Mouse (Mus musculus) forebrain, embryonic 14.5 days (tissue): ENCODE data around the gene Eif4e2. TPM values are rescaled to one million over a fixed set of nuclear protein-coding genes. Genes with fewer than 3 reads are reported as not detected.

Experiments used
- ATAC-seq: fragments of 200-750 bp; cut with Nextera tagmentation; 2 replicates; pipeline ENCODE4 v1.8.0; 2017; ENCODE audit warnings: mild to moderate bottlenecking, moderate library complexity
- DNase-seq: peaks from one replicate; pipeline ENCODE4 v3.0.0-alpha.2; 2015; ENCODE audit warnings: low spot score
- H3K27ac ChIP-seq: fragments of 300-500 bp; sonication (generic); 2 replicates; pipeline ENCODE4 v1.5.1; 2014; ENCODE audit warnings: low read depth, mild to moderate bottlenecking, control low read depth, low read length, moderate library complexity
- H3K27me3 ChIP-seq: fragments of 300-500 bp; sonication (generic); replicated peaks from 2 replicates; pipeline ENCODE4 v1.6.1; 2014; ENCODE audit warnings: low read length, control low read depth, mixed read lengths; ENCODE audit not compliant: control insufficient read depth, insufficient read depth
- H3K36me3 ChIP-seq: fragments of 300-500 bp; sonication (generic); 2 replicates; pipeline ENCODE4 v1.6.1; 2014; ENCODE audit warnings: low read length, control low read depth; ENCODE audit not compliant: control insufficient read depth, insufficient read depth
- H3K4me1 ChIP-seq: fragments of 300-500 bp; sonication (generic); 2 replicates; pipeline ENCODE4 v1.6.1; 2014; ENCODE audit warnings: antibody characterized with exemption, low read length, control low read depth; ENCODE audit not compliant: control insufficient read depth, insufficient read depth
- H3K4me2 ChIP-seq: fragments of 300-500 bp; sonication (generic); 2 replicates; pipeline ENCODE4 v1.6.1; 2014; ENCODE audit warnings: mild to moderate bottlenecking, control low read depth, low read length
- H3K4me3 ChIP-seq: fragments of 300-500 bp; sonication (generic); 2 replicates; pipeline ENCODE4 v1.5.1; 2014; ENCODE audit warnings: low read depth, low read length, control low read depth
- H3K9ac ChIP-seq: fragments of 300-500 bp; sonication (generic); 2 replicates; pipeline ENCODE4 v1.6.1; 2014; ENCODE audit warnings: mild to moderate bottlenecking, low read length, control low read depth, moderate library complexity
- H3K9me3 ChIP-seq: fragments of 300-500 bp; sonication (generic); replicated peaks from 2 replicates; pipeline ENCODE4 v1.6.1; 2016; ENCODE audit warnings: low read length, control low read depth, mixed read lengths; ENCODE audit not compliant: control insufficient read depth
- WGBS: fragments of 180-500 bp; shearing (Covaris S2); extraction: QIAGEN DNeasy Blood & Tissue Kit; methylation state at CpG from one replicate; pipeline ENCODE4 v1.1.7; 2014; 5-methylcytosine and 5-hydroxymethylcytosine counted together
- polyA plus RNA-seq: library from polyadenylated mRNA; unstranded; fragments of >200 nt; fragmentation: Nextera tagmentation; extraction: Ambion mirVana; gene quantifications from 2 replicates; pipeline ENCODE4 v1.2.1, GENCODE M21; 2014

Gene Eif4e2
- polyA plus RNA-seq, 1 experiment from 2014 or later = 61.9 TPM

DNA sequence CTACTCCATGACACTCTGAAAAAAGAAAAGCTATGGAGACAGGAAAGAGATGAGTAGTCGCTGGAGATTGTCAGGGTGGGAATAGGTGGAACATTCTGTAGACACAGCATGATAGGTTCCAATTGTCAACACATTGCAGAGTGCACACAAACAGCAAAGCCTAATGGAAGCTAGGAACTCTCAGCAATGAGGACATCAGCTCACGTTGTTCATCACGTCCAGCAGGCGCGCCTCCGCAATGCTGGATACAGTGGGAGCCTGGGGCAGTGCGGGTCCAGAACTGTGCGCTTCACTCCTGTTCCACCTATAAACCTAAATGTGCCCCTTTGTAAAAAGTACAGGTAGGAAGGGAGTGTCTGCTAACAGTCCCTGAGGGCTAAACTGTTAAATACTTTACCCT, 29.3 kb downstream of the Eif4e2 start:
- Histone ChIP-seq H3K36me3 (peaks cover 19% of the 10 kb centered on the region), H3K9ac (no peak overlapping the region), H3K4me1 (no peaks in the 10 kb centered on the region), H3K4me3 (no peak overlapping the region), H3K27me3 (no peaks in the 10 kb centered on the region), H3K9me3 (no peaks in the 10 kb centered on the region), H3K4me2 (no peak overlapping the region), H3K27ac (no peak overlapping the region)
- no peak for DNase-seq
- WGBS = 91% methylated on average over 8 of the region's 8 CpGs
- ATAC-seq = no peak

DNA sequence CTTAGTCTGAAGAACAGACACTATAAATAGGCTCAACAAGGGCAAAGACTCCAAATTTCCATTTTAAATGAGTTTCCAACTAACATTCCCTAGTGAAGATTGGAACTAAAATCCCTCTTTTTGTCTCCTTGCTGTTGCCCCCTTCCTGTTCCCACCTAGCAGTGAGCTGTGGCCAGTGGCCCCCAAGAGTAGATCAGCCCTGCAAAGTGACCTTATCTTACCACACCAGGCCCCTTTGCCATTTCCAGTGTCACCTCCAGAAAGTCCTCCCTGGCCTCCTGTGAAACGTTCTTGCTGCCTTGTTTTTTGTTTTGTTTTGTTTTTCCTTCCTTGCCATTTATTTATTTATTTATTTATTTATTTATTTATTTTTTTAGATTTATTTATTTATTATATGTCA, 31.7 kb downstream of the Eif4e2 start:
- ATAC-seq = no peak
- 47% methylated on average over 1 of the region's 1 CpGs for WGBS

DNA sequence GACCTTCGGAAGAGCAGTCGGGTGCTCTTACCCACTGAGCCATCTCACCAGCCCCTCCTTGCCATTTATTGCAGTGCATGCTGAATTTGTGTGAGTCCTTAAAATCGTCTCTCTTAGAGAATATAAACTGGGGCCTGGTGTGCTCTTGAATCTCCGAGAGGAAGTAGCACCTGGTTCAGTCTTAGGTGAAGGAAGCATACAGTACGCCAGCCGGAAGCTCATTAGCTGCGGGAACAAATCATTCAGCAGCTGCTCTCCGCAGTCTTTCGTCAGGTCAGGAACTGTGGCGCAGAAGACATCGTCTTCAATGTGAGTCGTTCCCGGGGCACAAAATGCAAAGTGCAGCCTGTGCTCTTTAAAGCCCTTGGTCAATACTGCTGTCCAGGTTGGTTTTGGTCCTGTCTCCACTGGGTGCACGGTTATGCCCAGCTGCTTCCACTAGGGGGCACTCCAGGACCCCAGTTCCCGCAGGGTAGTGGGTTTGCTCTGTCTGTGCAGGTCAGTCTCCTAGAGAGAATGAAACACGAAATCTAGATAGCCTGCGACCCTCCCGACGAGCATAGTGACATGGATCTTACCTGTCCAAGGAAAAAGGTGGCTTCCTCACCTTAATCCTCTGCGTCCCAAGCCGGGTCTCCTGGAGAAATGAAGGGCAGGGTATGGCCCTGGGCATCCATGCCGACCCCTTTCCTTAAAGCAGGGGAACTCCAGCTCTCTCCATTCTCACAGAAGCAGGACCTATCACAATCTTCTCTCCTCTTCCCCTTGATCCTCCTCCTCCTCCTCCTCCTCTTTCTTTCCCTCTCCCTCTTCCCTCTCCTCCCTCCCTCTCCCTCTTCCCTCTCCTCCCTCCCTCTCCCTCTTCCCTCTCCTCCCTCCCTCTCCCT, 32.5 kb downstream of the Eif4e2 start:
- DNase-seq (peak; percentile 79), ATAC-seq (peak; percentile 90)
- Histone ChIP-seq H3K4me2 (peak overlapping the region; percentile 24; the same call in 1 of the 2 replicates), H3K4me1 (no peaks in the 10 kb centered on the region), H3K9me3 (no peaks in the 10 kb centered on the region), H3K36me3 (no peaks in the 10 kb centered on the region), H3K27me3 (no peaks in the 10 kb centered on the region), H3K27ac (no peak overlapping the region), H3K9ac (no peak overlapping the region), H3K4me3 (no peak overlapping the region)
- 31% methylated on average over 22 of the region's 22 CpGs for WGBS

More for the DNA sequence above, 31.7 kb downstream of the Eif4e2 start:
- no peak overlapping the region for H3K9ac ChIP-seq
- no peaks in the 10 kb centered on the region for H3K27me3 ChIP-seq
- H3K4me2 ChIP-seq = no peak overlapping the region
- no peak overlapping the region for H3K27ac ChIP-seq
- no peak overlapping the region for H3K4me3 ChIP-seq
- no peaks in the 10 kb centered on the region for H3K4me1 ChIP-seq
- H3K9me3 ChIP-seq = no peaks in the 10 kb centered on the region
- no peak for DNase-seq
- H3K36me3 ChIP-seq = no peaks in the 10 kb centered on the region

DNA sequence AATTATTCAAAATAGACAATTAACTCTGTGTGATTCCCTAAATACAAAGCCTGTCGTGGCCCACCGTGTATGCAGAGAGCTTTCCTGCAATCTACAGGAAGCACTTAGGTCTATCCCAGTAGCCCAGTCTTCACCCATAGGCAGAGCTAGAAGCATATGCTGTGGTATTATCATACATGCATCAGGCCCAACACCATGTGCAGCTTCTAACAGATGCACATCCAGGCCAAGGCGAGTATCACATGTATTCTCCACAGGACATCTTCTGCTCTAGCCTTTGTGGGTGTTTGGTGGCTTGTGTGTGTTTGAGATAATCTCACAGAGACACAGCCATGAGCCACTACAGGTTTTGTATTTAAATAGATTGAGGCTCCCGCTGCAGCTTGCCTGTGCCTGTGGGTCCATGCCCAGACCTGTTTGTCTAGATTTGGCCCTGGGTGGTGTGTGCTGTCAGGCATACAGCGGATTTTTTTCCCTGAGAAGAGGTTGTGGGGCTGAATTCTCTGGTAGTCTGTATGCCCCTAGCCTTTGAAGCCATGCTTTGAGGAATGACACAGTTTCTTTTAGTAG, 38.4 kb downstream of the Eif4e2 start:
- ATAC-seq (no peak), DNase-seq (no peak)

DNA sequence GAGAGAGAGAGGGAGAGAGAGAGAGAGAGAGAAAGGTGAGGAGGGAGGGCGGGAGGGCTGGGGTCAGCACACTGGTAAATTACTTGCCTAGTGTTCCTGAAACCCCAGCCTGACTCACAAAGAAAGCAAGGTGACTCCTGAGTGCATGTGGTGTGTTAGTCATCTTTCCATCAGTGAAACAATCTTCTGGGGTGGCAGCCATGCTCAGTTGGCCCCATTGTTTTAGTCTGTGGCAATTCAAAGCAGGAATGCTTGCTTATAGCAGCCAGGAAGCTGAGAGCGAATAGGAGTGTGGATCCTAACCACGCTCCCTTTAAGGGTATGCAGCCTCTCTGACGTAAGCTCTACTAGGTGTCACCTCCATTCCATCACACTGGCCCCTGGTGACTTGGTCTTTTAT, 41.5 kb downstream of the Eif4e2 start:
- no peak overlapping the region for H3K27ac ChIP-seq
- H3K9ac ChIP-seq = no peak overlapping the region
- H3K27me3 ChIP-seq = no peaks in the 10 kb centered on the region
- H3K9me3 ChIP-seq = no peaks in the 10 kb centered on the region
- H3K4me1 ChIP-seq = no peaks in the 10 kb centered on the region
- ATAC-seq (no peak), DNase-seq (no peak)
- 57% methylated on average over 4 of the region's 4 CpGs for whole genome bisulfite sequencing
- H3K4me3 ChIP-seq = no peak overlapping the region
- H3K4me2 ChIP-seq = no peak overlapping the region
- no peaks in the 10 kb centered on the region for H3K36me3 ChIP-seq

More for the DNA sequence above, 38.4 kb downstream of the Eif4e2 start:
- Histone ChIP-seq H3K9me3 (no peaks in the 10 kb centered on the region), H3K27me3 (no peaks in the 10 kb centered on the region), H3K4me1 (no peaks in the 10 kb centered on the region), H3K9ac (no peak overlapping the region), H3K36me3 (no peaks in the 10 kb centered on the region), H3K4me2 (no peak overlapping the region), H3K4me3 (no peak overlapping the region), H3K27ac (no peak overlapping the region)
- WGBS = 53% methylated on average over 5 of the region's 5 CpGs

DNA sequence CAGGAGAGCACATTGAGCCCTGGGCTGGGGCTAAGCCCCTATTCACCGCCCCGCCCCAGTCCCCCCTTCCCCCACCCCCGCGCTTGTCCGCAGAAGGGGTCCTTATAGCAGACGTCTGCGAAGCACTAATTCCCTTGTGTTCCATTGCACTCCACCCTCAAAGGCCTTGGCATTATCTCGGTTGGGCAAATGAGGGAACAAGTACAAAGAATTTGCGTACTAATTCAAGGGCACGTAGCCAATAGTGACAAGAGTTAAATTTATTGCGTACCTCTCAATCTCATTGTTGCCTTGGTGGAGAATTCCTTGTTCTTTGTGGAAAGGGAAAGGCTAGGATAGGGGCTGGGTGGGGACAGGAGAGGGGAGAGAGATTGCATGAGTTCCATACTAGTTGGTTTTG, 44.0 kb downstream of the Eif4e2 start:
- no peak for ATAC-seq
- Histone ChIP-seq H3K4me3 (no peak overlapping the region), H3K9ac (no peak overlapping the region), H3K9me3 (no peaks in the 10 kb centered on the region), H3K27me3 (no peaks in the 10 kb centered on the region), H3K4me2 (no peak overlapping the region), H3K27ac (no peak overlapping the region), H3K4me1 (no peaks in the 10 kb centered on the region; the same call in 1 of the 2 replicates), H3K36me3 (no peaks in the 10 kb centered on the region)
- 4% methylated on average over 11 of the region's 11 CpGs for WGBS
- DNase-seq = peak; percentile 34

DNA sequence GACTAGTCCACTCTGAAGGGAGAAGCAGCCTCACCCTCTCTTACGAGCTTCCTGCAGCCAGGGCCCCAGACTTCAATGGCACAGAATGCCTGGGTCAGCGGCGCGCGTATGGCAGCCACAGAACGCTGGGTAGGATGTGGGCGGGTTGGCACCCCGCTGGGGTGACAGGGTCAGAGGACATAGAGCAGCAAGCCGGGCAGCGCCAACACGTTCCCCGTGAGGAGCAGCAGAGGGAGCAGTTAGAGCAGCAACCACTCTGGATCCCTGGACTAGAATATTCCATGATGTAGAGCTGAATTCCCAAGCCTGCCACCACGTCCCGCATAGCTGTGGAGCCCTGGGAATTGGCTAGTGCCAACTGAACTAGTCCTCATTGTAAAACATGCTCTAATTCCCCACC, 44.8 kb downstream of the Eif4e2 start:
- DNase-seq (no peak), ATAC-seq (no peak)
- Histone ChIP-seq H3K9me3 (no peaks in the 10 kb centered on the region), H3K4me2 (no peak overlapping the region), H3K27me3 (peaks cover 3% of the 10 kb centered on the region; the same call in 1 of the 2 replicates), H3K9ac (no peak overlapping the region), H3K4me3 (no peak overlapping the region), H3K4me1 (peaks cover 3% of the 10 kb centered on the region), H3K27ac (no peak overlapping the region), H3K36me3 (no peaks in the 10 kb centered on the region)
- WGBS = 21% methylated on average over 14 of the region's 14 CpGs

DNA sequence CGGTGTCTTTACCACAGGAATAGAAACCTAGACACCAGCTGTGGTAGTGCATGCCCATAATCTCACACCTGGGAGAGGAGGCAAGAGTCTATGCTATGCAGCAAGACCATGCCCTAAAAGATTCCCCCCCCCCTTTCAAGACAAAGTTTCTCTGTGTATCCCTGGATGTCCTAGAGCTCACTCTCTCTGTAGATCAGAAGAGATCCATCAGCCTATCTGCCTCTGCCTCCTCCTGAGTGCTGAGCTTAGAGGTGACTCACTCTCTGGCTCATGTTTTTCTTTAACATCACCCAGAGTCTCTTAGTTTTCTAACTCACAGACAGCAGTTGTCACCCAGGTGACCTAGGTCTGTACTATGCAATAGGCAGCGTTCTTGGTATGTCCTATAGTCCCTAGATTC, 45.6 kb downstream of the Eif4e2 start:
- H3K27ac ChIP-seq = no peak overlapping the region
- ATAC-seq = no peak
- H3K27me3 ChIP-seq = peaks cover 12% of the 10 kb centered on the region

DNA sequence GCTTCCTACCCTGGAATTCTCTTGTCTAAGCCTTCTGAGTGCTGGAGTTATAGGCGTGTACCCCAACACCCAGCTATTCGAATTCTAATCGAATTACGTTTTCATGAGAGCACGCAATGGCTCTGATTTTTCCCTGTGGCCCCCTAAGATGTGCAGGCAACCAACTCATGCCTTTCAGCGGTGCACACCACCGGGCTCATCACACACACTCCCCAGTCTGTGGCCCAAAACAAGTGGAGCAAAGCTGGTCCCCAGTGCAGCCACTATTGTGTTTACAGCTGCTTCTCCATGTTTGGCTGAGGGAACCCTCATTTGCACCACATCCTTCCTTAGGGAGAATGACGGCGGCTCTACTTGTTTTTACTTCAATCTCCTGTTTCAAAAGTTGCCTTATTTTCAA, 49.5 kb downstream of the Eif4e2 start:
- H3K9me3 ChIP-seq = no peaks in the 10 kb centered on the region
- H3K27me3 ChIP-seq = peaks cover 37% of the 10 kb centered on the region
- H3K4me2 ChIP-seq = peak overlapping the region; percentile 99; the same call in 1 of the 2 replicates
- WGBS = 3% methylated on average over 9 of the region's 9 CpGs
- peaks cover 9% of the 10 kb centered on the region for H3K4me1 ChIP-seq
- peak; percentile 25; the same call in 1 of the 2 replicates for ATAC-seq
- no peak for DNase-seq
- H3K9ac ChIP-seq = no peak overlapping the region
- no peaks in the 10 kb centered on the region for H3K36me3 ChIP-seq
- no peak overlapping the region for H3K27ac ChIP-seq
- H3K4me3 ChIP-seq = no peak overlapping the region

More for the DNA sequence above, 45.6 kb downstream of the Eif4e2 start:
- Histone ChIP-seq H3K9ac (no peak overlapping the region), H3K4me2 (no peak overlapping the region), H3K4me3 (no peak overlapping the region), H3K36me3 (no peaks in the 10 kb centered on the region), H3K9me3 (no peaks in the 10 kb centered on the region), H3K4me1 (peaks cover 9% of the 10 kb centered on the region)
- WGBS = 94% methylated on average over 2 of the region's 2 CpGs
- DNase-seq = no peak
